Mouse (Mus musculus) common myeloid progenitor, adult 5-6 weeks (primary cell): ENCODE measurements at regions not wholly inside any gene's neighbourhood (a gene's known extent, or its start where the extent isn't known, plus 50 kb on each side); places are given as distances from the start of the nearest gene placed in this dataset.
A peak's percentile ranks its signal among the peaks of the same experiment; 100 is the strongest.

Source experiments
- ATAC-seq: replicated peaks from 2 replicates; pipeline ENCODE4 v1.8.0; 2016; ENCODE audit warnings: low read depth, mild to moderate bottlenecking, moderate TSS enrichment, inconsistent platforms; ENCODE audit not compliant: poor library complexity, severe bottlenecking

DNA sequence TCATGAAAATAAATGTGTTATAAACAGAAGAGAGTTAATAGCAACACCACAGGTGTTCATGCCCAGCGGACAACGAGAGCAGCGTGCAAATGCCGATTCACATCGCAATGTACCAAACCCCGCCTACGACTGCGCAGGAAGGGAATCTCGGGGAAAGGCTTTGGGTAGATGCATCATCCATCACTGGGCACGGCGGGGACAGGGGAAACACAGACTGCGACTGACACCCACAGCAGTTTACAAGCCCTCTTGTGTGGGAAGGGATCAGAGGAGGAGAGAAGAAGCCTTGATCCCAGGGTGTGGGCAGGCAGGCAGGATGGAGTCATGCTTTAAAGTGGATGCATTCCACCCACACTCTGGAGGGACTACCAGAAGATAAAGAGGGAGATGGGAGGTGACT is 157.0 kb upstream of the Sfswap start:
- no peak for ATAC-seq

DNA sequence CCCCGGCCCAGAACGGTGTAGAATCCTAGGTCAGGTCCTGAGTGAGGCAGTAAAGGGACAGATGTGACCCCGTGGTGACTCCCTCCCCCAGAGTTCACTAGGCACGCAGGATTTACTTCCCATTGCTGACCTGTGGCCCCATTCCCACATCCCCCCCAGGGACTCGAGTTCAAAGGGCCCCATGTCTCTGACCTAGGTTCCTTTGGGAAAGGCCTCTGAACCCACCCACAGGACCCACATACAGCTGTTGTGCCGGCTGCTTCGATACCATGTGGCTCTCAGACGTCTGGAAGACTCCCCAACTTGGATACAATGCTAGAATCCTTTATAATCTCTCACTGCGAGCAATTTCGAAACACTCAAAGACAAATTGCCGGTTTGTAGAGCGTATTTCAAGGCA is 151.0 kb upstream of the Sfswap start:
- ATAC-seq, result no peak

DNA sequence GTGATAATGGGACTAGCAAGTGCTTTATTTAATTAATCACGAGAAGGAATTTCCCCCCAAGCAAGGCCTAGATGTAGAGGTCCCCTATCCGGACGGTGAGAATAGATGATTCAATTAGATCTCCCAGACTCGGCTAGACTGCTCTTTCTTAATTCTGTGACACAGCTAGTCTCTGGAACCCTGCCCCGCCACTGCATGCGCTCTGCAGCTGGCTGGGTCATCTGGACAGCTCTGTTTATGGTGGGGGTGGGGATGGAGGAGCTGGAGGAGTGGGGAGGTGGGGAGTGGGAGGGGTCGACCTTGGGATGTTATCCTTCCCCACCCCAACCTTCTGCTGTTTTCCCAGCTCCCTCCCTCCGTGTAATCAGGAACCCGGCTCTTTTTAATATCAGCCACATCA is 147.5 kb upstream of the Sfswap start:
- ATAC-seq, result no peak

DNA sequence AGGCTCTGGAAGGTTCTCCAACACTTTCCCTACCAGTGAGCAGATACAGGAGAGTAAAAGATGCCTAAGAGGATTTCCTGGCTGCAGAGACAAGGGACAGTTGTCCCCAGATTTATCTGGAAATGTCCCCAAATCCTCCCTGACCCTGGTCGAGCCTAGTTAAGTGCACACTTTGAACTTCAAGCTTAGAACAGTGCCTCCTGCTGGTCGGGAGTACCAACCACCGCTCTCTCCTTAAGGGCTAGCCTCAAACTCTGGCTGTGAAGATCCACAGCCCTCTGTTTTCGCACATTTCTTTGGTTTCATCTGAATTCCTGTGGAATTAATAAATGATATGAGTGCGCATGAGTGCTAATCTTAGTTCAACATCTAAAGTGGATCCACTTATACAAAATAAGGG is 146.1 kb upstream of the Sfswap start:
- no peak for ATAC-seq

DNA sequence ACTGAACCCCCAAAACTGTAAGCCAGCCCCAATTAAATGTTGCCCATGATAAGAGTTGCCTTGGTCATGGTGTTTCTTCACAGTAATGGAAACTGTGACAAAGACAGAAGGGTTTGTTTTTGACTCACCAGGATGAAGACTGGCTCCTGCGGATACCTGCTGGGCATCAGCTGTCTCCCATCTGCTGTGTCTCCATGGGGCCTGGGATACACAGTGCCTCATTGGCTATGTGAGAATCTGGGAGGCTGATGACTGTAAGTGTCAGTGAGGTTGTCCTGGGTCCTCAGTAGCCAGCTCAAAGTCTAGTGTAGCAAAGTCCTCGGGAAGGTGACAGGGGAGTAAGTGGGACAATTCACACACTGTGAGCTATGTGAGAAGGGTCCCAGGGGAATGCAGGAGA is 139.5 kb upstream of the Sfswap start:
- ATAC-seq, result no peak

DNA sequence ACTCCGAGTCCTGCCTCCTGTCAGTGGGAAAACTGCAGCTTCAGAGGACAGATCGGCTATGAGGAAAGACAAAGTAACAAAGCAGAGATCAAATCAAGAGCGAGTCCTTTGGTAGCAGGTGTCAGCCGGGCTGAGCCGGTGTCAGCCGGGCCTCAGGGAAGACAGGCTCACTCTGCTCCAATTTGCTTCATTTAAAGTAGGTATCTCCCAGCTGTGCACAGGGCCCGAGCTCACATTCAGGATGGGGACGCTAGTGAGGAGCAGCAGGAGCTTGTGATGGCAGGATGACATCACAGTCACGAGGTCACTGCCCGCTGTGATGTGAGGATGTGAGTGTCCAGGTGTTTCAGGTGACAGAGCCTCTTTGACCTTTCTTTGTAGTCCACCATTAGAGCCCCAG is 137.8 kb upstream of the Sfswap start:
- ATAC-seq, result no peak

DNA sequence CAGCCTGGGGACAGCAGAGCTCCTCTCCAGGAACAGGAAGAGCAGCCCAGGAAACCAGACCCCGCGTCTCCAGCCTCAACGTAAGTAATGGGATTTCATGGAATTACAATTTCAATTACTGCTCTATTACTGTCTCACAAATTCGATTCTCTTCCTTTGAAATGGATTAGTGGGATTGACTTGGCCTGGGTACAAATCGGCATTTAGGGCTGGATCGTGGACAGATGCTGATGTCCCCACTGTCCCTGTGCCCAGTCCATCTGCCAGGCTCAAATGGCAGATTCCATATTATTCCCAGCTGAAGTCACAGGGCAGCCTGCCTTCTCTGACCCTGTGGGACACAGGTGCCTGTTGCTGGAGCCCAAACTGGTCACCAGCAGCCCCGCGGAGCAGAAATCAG is 136.0 kb upstream of the Sfswap start:
- no peak for ATAC-seq

DNA sequence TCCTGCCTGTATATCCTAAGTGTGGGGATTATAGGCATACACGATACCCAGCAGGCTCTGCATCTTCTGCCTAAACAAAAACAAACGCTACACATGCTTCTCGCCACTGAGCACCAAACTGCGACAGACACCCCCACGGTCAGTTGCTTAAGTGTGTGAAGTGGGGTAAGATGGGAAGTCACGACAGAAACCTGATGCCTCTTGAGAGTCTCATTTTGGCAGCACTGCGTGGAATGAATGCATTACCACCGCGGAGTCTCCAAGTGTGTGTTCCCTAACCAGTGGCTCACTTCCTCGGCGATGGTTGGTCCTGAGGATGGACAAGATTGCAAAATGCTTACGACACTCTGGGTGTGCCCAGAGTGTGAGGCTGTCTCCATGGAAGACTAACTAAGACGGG is 133.8 kb upstream of the Sfswap start:
- ATAC-seq, result no peak

DNA sequence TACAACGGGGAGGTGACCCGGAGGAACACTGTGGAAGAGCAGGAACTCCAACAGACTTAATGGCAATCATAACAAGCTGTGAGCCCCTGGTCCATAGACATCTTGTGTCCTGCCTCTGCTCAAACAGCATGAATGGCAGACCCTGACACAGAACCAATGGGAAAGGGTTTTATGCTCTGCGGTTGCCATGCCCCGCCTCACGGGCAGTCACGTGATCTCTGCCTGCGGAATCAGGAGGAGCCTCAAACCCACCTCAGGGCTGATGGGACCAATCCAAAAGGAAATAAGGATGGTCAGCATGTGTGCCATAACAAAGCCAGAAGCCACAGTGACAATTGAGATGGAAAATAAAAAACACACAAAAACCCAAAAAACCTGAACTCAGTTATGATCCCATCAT is 120.2 kb upstream of the Sfswap start:
- no peak for ATAC-seq

DNA sequence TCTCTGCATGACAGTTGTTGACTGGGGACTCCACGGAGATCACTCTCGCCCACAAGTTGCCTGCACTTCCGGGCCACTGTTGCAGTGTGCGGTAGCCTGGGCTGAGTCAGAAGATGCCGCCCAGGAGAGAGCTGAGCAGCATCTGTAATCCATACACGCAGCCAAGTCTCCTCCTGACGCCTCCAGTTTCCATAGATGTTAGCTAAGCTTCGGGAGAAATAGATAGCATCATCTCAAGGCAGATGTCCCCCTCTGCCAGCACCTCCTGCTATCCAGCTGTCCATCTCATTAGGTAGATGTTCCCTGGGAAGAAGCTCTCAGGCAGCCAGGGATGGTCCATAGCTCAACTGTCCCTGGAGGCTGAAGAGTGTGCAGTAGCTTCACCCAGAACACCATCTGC is 116.0 kb upstream of the Sfswap start:
- no peak for ATAC-seq

DNA sequence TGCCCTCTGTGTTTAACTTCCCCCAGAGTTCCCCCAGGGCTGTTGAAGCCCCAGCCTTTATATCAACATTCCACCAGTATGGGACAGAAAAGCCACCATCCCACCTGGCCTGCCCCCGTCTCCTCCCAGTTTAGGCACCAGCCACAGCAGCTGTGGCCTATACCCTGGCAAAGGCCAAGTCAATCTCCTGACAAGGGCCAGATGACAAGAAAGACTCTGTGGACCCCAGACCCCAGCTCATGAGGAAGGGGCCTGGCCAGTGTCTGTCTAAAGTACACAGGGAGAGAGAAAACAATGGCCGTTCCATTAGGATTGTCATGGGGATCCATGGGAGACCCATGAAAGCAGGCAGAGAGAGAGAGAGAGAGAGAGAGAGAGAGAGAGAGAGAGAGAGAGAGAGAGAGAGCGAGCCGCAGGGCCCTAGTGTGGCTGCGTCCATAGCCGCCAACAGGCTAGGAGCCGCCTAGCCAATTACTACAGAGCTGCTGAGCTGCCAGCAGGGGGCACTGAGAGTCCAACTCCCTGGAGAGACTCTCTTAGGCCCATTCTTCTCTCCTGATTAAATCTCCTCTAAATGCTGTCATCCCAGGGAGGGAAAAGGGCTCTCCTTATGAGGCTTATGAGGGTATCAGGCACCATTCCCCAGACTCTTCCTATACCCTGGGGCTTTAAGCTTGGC is 114.9 kb upstream of the Sfswap start:
- ATAC-seq, result peak; percentile 95

DNA sequence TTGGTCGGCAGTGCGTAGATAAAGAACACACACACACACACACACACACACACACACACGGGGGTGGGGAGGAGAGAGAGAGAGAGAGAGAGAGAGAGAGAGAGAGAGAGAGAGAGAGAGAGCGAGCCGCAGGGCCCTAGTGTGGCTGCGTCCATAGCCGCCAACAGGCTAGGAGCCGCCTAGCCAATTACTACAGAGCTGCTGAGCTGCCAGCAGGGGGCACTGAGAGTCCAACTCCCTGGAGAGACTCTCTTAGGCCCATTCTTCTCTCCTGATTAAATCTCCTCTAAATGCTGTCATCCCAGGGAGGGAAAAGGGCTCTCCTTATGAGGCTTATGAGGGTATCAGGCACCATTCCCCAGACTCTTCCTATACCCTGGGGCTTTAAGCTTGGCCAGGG is 114.3 kb upstream of the Sfswap start:
- ATAC-seq, result peak; percentile 97

DNA sequence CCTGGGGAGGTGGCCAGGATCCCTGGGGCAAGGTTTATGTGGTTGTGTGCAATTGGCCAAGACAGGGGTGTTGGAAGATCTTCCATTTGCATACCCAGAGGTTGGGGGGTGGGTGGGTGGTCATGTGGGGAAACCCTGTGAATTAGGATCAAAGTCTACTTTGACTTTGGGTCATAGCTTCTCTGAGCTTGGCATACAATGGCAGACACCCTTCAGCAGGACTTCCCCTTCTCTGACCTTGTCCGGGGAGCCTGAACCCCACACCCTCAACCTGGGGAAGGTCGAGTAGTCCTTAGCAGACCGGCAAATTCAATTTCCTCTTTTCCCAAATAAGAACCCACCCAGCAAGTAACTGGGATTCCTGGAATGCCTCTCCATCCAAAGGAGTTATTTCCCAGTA is 113.7 kb upstream of the Sfswap start:
- no peak for ATAC-seq

DNA sequence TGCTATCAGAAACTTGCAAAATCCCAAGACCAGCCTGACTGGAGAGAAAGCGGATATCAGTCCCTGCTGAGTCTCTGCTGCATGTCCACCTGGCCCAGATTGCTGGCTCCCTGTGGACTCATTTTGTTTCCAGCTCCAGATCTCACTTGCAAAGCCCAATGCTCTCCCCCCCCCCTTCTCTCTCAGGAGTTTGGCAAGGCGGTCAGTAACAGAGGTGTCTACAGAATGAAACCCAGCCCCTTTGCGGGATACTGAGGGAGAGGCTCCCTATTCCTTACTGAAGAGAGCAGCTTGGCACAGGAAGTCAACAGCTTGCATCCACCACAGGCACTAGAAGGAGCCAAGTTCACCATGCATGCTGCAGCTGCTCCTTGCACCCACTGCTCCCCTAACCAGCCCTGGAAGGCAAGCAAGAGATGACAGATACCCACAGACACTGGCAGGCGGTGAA is 110.1 kb upstream of the Sfswap start:
- ATAC-seq, result no peak

DNA sequence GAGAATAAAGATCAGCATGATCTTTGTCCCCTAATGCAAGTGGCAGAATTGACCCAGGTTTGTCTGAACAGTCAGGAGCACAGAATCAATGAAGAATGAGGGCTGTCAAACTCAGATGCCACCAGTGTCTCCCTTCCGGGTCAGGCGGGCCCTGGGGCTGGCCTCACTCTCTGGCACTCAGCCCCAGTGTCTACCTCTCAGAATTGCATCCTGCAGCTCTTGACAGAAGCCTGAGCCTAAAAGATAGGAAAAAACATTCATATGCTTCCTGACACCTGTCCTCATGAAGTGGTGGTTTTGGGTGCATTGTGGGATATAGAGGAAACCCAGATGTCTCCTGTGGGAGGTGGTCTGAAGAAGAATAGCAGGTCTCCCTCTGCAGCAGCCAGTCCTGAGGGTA is 107.9 kb upstream of the Sfswap start:
- ATAC-seq, result no peak

DNA sequence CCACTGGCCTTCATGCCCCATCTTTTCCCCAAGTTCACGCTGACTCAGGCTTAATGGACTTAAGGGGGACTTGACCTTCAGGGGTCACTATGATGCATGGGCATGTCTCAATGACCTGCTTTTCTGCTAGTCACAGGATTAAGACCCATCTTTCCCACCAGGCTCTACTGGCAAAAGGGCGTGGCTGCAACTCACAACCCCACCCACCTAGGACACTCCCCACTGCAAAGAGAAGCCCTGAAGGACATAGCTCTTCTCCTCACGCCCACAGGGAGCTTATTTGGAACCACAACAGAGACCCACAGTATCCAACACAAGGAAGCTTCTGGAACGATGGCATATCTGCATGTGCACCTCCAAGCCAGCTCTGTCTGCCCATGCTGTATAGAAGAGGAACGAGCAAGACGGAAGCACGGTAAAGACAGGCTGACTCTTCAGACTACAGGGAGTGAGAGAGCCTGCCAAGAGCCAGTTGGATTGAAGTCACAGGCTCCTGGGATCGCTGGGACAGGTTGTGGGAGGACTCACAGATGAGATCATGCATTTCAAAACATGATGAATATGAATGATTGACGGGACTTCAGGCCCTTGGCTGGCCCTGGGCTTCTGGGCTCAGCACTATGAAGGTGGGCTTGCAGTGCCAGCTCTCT is 107.3 kb upstream of the Sfswap start:
- ATAC-seq, result no peak

DNA sequence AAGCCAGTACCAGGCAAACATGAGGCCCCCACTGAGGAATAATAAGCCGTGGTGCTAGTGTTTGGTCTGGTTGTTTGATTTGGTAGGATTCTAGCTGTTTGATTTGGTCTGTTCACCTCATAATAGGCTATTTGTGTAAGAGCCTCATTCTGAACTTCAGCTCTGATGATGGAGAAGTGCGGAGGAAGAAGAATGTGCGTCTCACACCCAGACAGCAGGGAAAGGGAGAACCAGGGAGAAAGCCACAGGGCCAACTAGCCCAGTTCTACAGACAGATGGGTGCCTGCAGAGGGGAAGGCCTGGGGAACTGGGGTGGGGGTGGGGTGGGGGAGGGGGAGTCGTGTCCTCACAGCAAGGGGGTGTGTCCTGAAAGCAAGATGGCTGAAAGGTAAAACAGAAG is 106.6 kb upstream of the Sfswap start:
- ATAC-seq, result no peak

DNA sequence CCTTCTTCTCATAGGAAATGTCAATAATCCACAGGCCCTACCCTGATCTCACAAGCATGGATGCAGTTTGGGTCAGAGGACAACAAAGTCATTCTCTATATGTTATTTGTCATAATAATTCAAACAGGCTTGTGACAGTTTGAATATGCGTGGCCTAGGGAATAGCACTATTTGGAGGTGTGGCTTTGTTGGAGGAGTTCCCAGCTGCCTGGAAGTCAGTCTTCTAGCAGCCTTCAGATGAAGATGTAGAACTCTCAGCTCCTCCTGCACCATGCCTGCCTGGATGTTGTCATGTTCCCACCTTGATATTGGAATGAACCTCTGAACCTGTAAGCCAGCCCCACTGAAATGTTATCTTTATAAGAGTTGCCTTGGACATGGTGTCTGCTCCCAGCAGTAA is 103.7 kb upstream of the Sfswap start:
- ATAC-seq, result no peak

DNA sequence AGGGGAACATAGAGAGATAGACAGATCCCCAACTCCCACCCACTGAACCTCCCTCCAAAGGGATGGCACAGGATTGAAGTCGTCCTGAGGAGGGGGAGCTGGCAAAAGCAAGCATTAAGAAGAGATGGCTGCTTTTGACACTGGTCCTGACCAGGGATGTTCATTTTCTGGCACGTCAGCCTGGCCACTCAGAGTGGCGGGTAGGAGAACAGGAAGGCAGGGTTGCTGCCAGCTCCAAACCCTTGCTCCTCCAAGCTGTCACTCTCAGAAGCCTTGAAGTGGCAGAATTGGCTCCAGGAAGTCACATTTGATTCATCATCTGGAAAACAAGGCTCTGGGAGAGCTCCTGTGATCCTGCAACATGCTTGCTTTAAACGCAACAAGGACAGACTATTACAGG is 94.8 kb upstream of the Sfswap start:
- ATAC-seq, result no peak

DNA sequence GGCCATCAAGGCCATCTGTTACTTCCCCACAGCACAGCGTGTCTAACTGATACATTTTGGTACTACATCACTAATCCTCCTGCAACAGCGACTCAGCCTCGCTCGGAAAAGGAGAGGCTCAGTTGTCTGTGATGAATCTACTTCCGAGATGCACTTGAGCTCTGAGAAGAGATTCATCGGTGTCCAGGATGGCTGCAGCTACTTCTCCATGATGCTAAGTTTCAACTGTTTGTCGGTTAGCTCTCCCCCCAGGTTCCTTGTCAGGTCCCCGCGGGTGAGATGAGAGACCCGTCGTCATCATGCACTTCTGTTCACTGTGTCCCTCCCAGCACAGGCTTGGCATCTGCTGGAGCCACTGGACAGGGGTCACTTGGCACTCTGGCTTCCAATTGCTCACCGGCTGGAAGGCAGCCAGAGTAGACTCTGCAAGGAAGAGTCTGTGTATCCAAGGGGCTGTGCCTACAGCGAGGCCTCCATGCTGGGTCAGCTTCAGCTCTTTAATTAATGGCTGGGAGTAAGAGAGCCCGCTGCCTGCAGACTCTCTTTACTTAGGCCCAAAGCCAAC is 91.5 kb upstream of the Sfswap start:
- ATAC-seq, result no peak

DNA sequence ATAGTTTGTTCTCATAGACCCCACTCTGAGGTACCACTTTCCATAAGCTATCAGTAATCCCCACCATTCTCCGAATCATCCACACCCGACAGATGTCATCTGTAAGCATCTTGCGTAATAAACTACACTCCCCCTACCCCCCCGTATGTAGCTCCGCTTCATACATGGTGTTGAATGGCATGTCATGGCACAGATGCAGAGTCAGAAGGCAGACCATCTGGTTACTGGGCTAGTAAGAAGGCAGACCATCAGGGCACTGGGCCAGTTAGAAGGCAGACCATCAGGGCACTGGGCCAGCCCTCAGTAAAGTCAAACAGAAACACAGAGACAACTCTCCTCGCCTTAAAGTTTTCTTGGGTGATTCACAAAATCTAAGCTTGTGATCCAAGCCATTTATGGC is 88.9 kb upstream of the Sfswap start:
- no peak for ATAC-seq
